Mouse (Mus musculus): ENCODE measurements around the gene Txlnb. TPM values are rescaled to one million over a fixed set of nuclear protein-coding genes. Genes with fewer than 3 reads are reported as not detected.
A peak's percentile ranks its signal among the peaks of the same experiment; 100 is the strongest.
"Not testable (repeated sequence)": the region's sequence is repeated elsewhere in the genome, so short reads cannot be mapped to it uniquely, and the experiment has no call there.

Txlnb gene
- polyA plus RNA-seq, 1 experiment from 2014 or later, result 6.5 TPM

GRCm38 (mm10) chr10:17787938-17788337 is 8.1 kb upstream of the Txlnb start:
- Histone ChIP-seq H3K4me2 (replicated peaks) (no peak overlapping the region), H3K4me3 (no peak overlapping the region), H3K9ac (replicated peaks) (no peak overlapping the region), H3K9me3 (no peaks in the 10 kb centered on the region), H3K4me1 (no peaks in the 10 kb centered on the region), H3K27ac (replicated peaks) (no peak overlapping the region), H3K36me3 (no peaks in the 10 kb centered on the region), H3K27me3 (no peaks in the 10 kb centered on the region)
- no peak for ATAC-seq (ENCODE audit: low FRiP score, low read depth)
- WGBS, result 82% methylated on average over 1 of the region's 1 CpGs

GRCm38 (mm10) chr10:17788347-17788746 is 7.7 kb upstream of the Txlnb start:
- H3K4me3 ChIP-seq, result no peak overlapping the region
- H3K27ac ChIP-seq (replicated peaks), result no peak overlapping the region
- H3K4me1 ChIP-seq, result no peaks in the 10 kb centered on the region
- H3K4me2 ChIP-seq (replicated peaks), result no peak overlapping the region
- H3K36me3 ChIP-seq, result no peaks in the 10 kb centered on the region
- no peaks in the 10 kb centered on the region for H3K9me3 ChIP-seq
- ATAC-seq (ENCODE audit: low FRiP score, low read depth), result no peak
- WGBS, result 89% methylated on average over 4 of the region's 4 CpGs
- H3K27me3 ChIP-seq, result no peaks in the 10 kb centered on the region
- H3K9ac ChIP-seq (replicated peaks), result no peak overlapping the region

GRCm38 (mm10) chr10:17793926-17794325 is 2.1 kb upstream of the Txlnb start:
- no peak overlapping the region for H3K9ac ChIP-seq (replicated peaks)
- ATAC-seq (ENCODE audit: low FRiP score, low read depth), result no peak
- WGBS, result 85% methylated on average over 5 of the region's 5 CpGs

GRCm38 (mm10) chr10:17794443-17794842 is 1.6 kb upstream of the Txlnb start:
- H3K27me3 ChIP-seq, result no peaks in the 10 kb centered on the region
- no peak for ATAC-seq (ENCODE audit: low FRiP score, low read depth)
- no peak overlapping the region for H3K9ac ChIP-seq (replicated peaks)
- no peak overlapping the region for H3K4me2 ChIP-seq (replicated peaks)
- H3K4me3 ChIP-seq, result no peak overlapping the region
- no peaks in the 10 kb centered on the region for H3K36me3 ChIP-seq
- no peaks in the 10 kb centered on the region for H3K9me3 ChIP-seq
- no peak overlapping the region for H3K27ac ChIP-seq (replicated peaks)
- WGBS, result 80% methylated on average over 5 of the region's 5 CpGs
- H3K4me1 ChIP-seq, result peaks cover 21% of the 10 kb centered on the region; the same call in 1 of the 2 replicates

More at GRCm38 (mm10) chr10:17793926-17794325, 2.1 kb upstream of the Txlnb start:
- Histone ChIP-seq H3K4me2 (replicated peaks) (no peak overlapping the region), H3K27me3 (no peaks in the 10 kb centered on the region), H3K36me3 (no peaks in the 10 kb centered on the region), H3K27ac (replicated peaks) (no peak overlapping the region), H3K4me1 (peaks cover 21% of the 10 kb centered on the region; the same call in 1 of the 2 replicates), H3K4me3 (no peak overlapping the region), H3K9me3 (no peaks in the 10 kb centered on the region)

- no peaks in the 10 kb centered on the region for H3K9me3 ChIP-seq
- no peak for ATAC-seq (ENCODE audit: low FRiP score, low read depth)
- H3K27ac ChIP-seq (replicated peaks), result peak overlapping the region; percentile 79
- no peaks in the 10 kb centered on the region for H3K36me3 ChIP-seq
- H3K9ac ChIP-seq (replicated peaks), result no peak overlapping the region
- H3K27me3 ChIP-seq, result no peaks in the 10 kb centered on the region
- no peak overlapping the region for H3K4me3 ChIP-seq
- WGBS, result 78% methylated on average over 4 of the region's 4 CpGs
- H3K4me2 ChIP-seq (replicated peaks), result no peak overlapping the region
- peaks cover 21% of the 10 kb centered on the region; the same call in 1 of the 2 replicates for H3K4me1 ChIP-seq
Observed at GRCm38 (mm10) chr10:17795227-17795626, 799 bp upstream of the Txlnb start.

- no peaks in the 10 kb centered on the region for H3K27me3 ChIP-seq
- no peaks in the 10 kb centered on the region for H3K9me3 ChIP-seq
- 69% methylated on average over 12 of the region's 12 CpGs for WGBS
- ATAC-seq (ENCODE audit: low FRiP score, low read depth), result no peak
- peak overlapping the region; percentile 52 for H3K4me2 ChIP-seq (replicated peaks)
- H3K27ac ChIP-seq (replicated peaks), result no peak overlapping the region
- H3K4me3 ChIP-seq, result peak overlapping the region; percentile 32
- H3K36me3 ChIP-seq, result no peaks in the 10 kb centered on the region
- H3K4me1 ChIP-seq, result peaks cover 21% of the 10 kb centered on the region; the same call in 1 of the 2 replicates
- no peak overlapping the region for H3K9ac ChIP-seq (replicated peaks)
Observed at GRCm38 (mm10) chr10:17796846-17797631, 1.0 kb downstream of the Txlnb start.

GRCm38 (mm10) chr10:17797681-17798080 is 1.7 kb downstream of the Txlnb start:
- H3K9ac ChIP-seq (replicated peaks), result no peak overlapping the region
- no peak overlapping the region for H3K27ac ChIP-seq (replicated peaks)
- H3K36me3 ChIP-seq, result no peaks in the 10 kb centered on the region
- no peaks in the 10 kb centered on the region for H3K27me3 ChIP-seq
- no peak for ATAC-seq (ENCODE audit: low FRiP score, low read depth)
- no peak overlapping the region for H3K4me3 ChIP-seq
- 78% methylated on average over 3 of the region's 3 CpGs for WGBS
- peak overlapping the region; percentile 52; the same call in 1 of the 2 replicates for H3K4me2 ChIP-seq (replicated peaks)
- peaks cover 21% of the 10 kb centered on the region; the same call in 1 of the 2 replicates for H3K4me1 ChIP-seq
- H3K9me3 ChIP-seq, result no peaks in the 10 kb centered on the region

- Histone ChIP-seq H3K27me3 (no peaks in the 10 kb centered on the region), H3K4me1 (peaks cover 6% of the 10 kb centered on the region; the same call in 1 of the 2 replicates), H3K4me3 (no peak overlapping the region), H3K9ac (replicated peaks) (no peak overlapping the region), H3K27ac (replicated peaks) (no peak overlapping the region), H3K4me2 (replicated peaks) (no peak overlapping the region), H3K36me3 (no peaks in the 10 kb centered on the region), H3K9me3 (no peaks in the 10 kb centered on the region)
- 92% methylated on average over 2 of the region's 2 CpGs for WGBS
- no peak for ATAC-seq (ENCODE audit: low FRiP score, low read depth)
Observed at GRCm38 (mm10) chr10:17801788-17802187, 5.8 kb downstream of the Txlnb start.

GRCm38 (mm10) chr10:17808526-17808925 is 12.5 kb downstream of the Txlnb start:
- ATAC-seq (ENCODE audit: low FRiP score, low read depth), result no peak
- no peak overlapping the region for H3K4me3 ChIP-seq
- H3K9ac ChIP-seq (replicated peaks), result no peak overlapping the region
- H3K9me3 ChIP-seq, result no peaks in the 10 kb centered on the region
- 76% methylated on average over 1 of the region's 1 CpGs for WGBS
- H3K36me3 ChIP-seq, result 0 out of 2 replicates have a peak, but pooled peaks cover 3% of the 10 kb centered on the region
- H3K27me3 ChIP-seq, result no peaks in the 10 kb centered on the region
- no peaks in the 10 kb centered on the region for H3K4me1 ChIP-seq
- no peak overlapping the region for H3K27ac ChIP-seq (replicated peaks)
- H3K4me2 ChIP-seq (replicated peaks), result no peak overlapping the region

- H3K4me2 ChIP-seq (replicated peaks), result no peak overlapping the region
- ATAC-seq (ENCODE audit: low FRiP score, low read depth), result no peak
- H3K27me3 ChIP-seq, result no peaks in the 10 kb centered on the region
- H3K4me3 ChIP-seq, result no peak overlapping the region
- WGBS, result 85% methylated on average over 11 of the region's 11 CpGs
- H3K36me3 ChIP-seq, result peaks cover 29% of the 10 kb centered on the region; the same call in 1 of the 2 replicates
- H3K9ac ChIP-seq (replicated peaks), result no peak overlapping the region
- H3K27ac ChIP-seq (replicated peaks), result no peak overlapping the region
- peaks cover 2% of the 10 kb centered on the region; the same call in 1 of the 2 replicates for H3K9me3 ChIP-seq
- H3K4me1 ChIP-seq, result no peaks in the 10 kb centered on the region
Observed at GRCm38 (mm10) chr10:17815052-17815451, 19.0 kb downstream of the Txlnb start.

GRCm38 (mm10) chr10:17820422-17820821 is 24.4 kb downstream of the Txlnb start:
- H3K27me3 ChIP-seq; ATAC-seq (ENCODE audit: low FRiP score, low read depth); H3K4me2 ChIP-seq (replicated peaks); H3K9me3 ChIP-seq; H3K27ac ChIP-seq (replicated peaks); H3K9ac ChIP-seq (replicated peaks); H3K4me1 ChIP-seq; H3K4me3 ChIP-seq: not testable (repeated sequence)
- peaks cover 25% of the 10 kb centered on the region; the same call in 1 of the 2 replicates for H3K36me3 ChIP-seq
- 88% methylated on average over 7 of the region's 7 CpGs for WGBS

GRCm38 (mm10) chr10:17827391-17827790 is 31.4 kb downstream of the Txlnb start:
- H3K4me2 ChIP-seq (replicated peaks), result peak overlapping the region; percentile 41
- peak overlapping the region; percentile 64 for H3K27ac ChIP-seq (replicated peaks)
- 0 out of 2 replicates have a peak overlapping the region, but pooled peaks have one; percentile 6 for H3K9ac ChIP-seq (replicated peaks)
- 0 out of 2 replicates have a peak overlapping the region, but pooled peaks have one; percentile 2 for H3K4me3 ChIP-seq
- H3K9me3 ChIP-seq, result no peaks in the 10 kb centered on the region
- H3K36me3 ChIP-seq, result no peaks in the 10 kb centered on the region; the same call in 1 of the 2 replicates
- H3K27me3 ChIP-seq, result no peaks in the 10 kb centered on the region
- WGBS, result under 1% methylated on average over 12 of the region's 12 CpGs
- peaks cover 22% of the 10 kb centered on the region for H3K4me1 ChIP-seq
- peak; percentile 75 for ATAC-seq (ENCODE audit: low FRiP score, low read depth)

All from midbrain, embryonic 12.5 days (tissue).